Mouse (Mus musculus) forebrain, embryonic 13.5 days (tissue): ENCODE measurements around the gene Dbp. TPM values are rescaled to one million over a fixed set of nuclear protein-coding genes. Genes with fewer than 3 reads are reported as not detected.

ENCODE experiments used
- ATAC-seq: fragments of 200-750 bp; cut with Nextera tagmentation; 2 replicates; pipeline ENCODE4 v1.8.0; 2017
- H3K27ac ChIP-seq: fragments of 300-500 bp; sonication (generic); 2 replicates; pipeline ENCODE4 v1.5.1; 2015; ENCODE audit warnings: inconsistent platforms, mild to moderate bottlenecking, moderate library complexity
- H3K27me3 ChIP-seq: fragments of 300-500 bp; sonication (generic); 2 replicates; pipeline ENCODE4 v1.6.1; 2015; ENCODE audit warnings: mild to moderate bottlenecking, inconsistent platforms
- H3K36me3 ChIP-seq: fragments of 300-500 bp; sonication (generic); 2 replicates; pipeline ENCODE4 v1.6.1; 2015; ENCODE audit warnings: mild to moderate bottlenecking, inconsistent platforms; ENCODE audit not compliant: poor library complexity, severe bottlenecking
- H3K4me1 ChIP-seq: fragments of 300-500 bp; sonication (generic); 2 replicates; pipeline ENCODE4 v1.6.1; 2015; ENCODE audit warnings: inconsistent platforms
- H3K4me2 ChIP-seq: fragments of 300-500 bp; sonication (generic); 2 replicates; pipeline ENCODE4 v1.6.1; 2015; ENCODE audit warnings: inconsistent platforms, mild to moderate bottlenecking, moderate library complexity
- H3K4me3 ChIP-seq: fragments of 300-500 bp; sonication (generic); 2 replicates; pipeline ENCODE4 v1.5.1; 2015; ENCODE audit warnings: mild to moderate bottlenecking, inconsistent platforms
- H3K9ac ChIP-seq: fragments of 300-500 bp; sonication (generic); 2 replicates; pipeline ENCODE4 v1.6.1; 2015; ENCODE audit warnings: mild to moderate bottlenecking, inconsistent platforms
- H3K9me3 ChIP-seq: fragments of 300-500 bp; sonication (generic); replicated peaks from 2 replicates; pipeline ENCODE4 v1.6.1; 2016; ENCODE audit warnings: inconsistent platforms
- WGBS: fragments of 180-500 bp; shearing (Covaris S2); methylation state at CpG from one replicate; pipeline ENCODE4 v1.1.7; 2015; 5-methylcytosine and 5-hydroxymethylcytosine counted together
- polyA plus RNA-seq: library from polyadenylated mRNA; unstranded; fragments of >200 nt; fragmentation: Nextera tagmentation; extraction: Ambion mirVana; gene quantifications from 2 replicates; pipeline ENCODE4 v1.2.1, GENCODE M21; 2015

Dbp gene
- polyA plus RNA-seq, 1 experiment from 2014 or later, result 2.5 TPM

DNA sequence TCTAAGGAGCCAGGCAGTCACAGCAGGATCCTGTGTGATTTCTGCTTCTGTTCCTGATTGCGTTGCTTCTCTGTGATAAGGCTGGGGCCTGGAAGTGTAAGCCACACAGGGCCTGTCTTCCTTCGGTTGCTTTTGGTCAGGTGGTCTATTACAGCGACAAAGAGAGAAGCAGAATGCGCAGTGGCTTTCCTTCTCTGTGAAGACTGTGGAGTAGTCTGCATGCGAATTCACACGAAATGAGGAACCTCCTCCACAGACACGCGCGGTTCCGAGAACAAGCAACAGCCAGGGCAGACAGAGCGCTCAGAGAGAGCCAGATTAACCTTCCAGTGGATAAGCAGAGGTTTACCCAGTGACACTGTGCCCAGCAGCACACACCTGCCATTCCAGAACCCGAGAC is 36.4 kb downstream of the Dbp start:
- Histone ChIP-seq H3K9me3 (no peaks in the 10 kb centered on the region), H3K27me3 (peaks cover 10% of the 10 kb centered on the region; the same call in 1 of the 2 replicates), H3K36me3 (no peaks in the 10 kb centered on the region), H3K27ac (no peak overlapping the region), H3K4me2 (no peak overlapping the region), H3K4me3 (peak overlapping the region; percentile 4; the same call in 1 of the 2 replicates), H3K4me1 (no peaks in the 10 kb centered on the region), H3K9ac (no peak overlapping the region)
- no peak for ATAC-seq
- WGBS, result 85% methylated on average over 12 of the region's 12 CpGs

DNA sequence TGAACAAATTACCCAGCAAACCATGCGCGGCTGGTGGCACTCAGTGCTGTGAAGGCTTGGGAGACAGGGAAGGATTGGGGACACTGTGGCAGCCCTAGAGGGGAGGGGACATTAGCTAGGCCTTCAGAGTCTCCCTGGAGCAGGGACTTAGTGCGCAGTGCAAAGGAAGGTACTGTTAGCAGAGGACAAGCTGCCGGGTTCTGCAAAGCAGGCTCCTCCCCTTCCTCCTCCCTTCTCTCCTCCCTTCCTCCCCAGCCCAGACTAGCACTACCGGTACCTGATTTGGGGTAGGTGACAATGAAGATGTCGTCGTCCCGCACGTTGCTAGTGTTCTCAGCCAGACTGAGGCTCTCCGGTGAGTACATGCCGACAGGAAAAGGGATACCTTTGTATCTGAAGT is 36.9 kb downstream of the Dbp start:
- Histone ChIP-seq H3K36me3 (no peaks in the 10 kb centered on the region), H3K9me3 (peaks cover 3% of the 10 kb centered on the region), H3K4me2 (0 out of 2 replicates have a peak overlapping the region, but pooled peaks have one; percentile 16), H3K27me3 (peaks cover 10% of the 10 kb centered on the region; the same call in 1 of the 2 replicates), H3K9ac (no peak overlapping the region), H3K4me1 (no peaks in the 10 kb centered on the region), H3K4me3 (peak overlapping the region; percentile 4; the same call in 1 of the 2 replicates), H3K27ac (no peak overlapping the region)
- ATAC-seq, result no peak; the same call in 1 of the 2 replicates
- 42% methylated on average over 11 of the region's 11 CpGs for whole genome bisulfite sequencing

DNA sequence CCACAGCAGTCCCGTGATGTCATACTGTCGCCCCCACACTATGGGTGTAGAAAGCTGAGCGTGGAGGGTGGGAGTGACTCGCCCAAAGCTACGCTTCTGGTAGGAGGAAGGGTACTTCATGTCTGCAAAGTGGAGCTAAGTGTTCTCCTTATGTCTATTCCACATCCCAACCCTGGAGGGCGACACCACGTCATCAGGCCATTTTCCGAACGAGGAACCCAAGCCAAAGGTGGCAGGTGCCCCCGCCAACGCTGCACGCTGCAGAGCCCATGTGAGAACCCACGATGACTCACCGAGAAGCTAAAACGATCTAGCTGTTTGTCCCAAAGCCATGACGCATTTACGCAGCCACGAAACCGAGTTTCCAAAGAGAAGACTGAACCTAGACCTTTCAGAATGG is 37.5 kb downstream of the Dbp start:
- WGBS, result 32% methylated on average over 19 of the region's 19 CpGs
- H3K4me2 ChIP-seq, result peak overlapping the region; percentile 16; the same call in 1 of the 2 replicates
- ATAC-seq, result no peak

DNA sequence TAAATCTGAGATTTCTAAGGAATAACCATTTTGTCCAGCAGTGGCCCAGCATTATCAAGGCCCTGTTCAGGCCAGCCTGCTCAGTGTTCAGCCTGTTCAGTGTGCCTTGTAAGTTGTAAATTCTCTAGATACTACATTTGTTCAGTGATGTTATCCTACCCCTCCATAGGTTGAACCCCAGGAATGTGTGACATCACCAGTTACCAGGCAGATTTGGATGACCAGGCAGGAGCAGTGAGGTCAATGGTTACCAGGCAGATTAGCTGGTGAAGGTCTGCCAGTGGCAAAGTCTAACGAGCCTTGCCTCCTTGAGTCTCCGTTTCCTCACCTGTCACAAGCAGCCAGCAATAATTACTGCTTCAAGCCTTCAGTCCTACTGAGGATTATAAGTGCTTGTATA is 39.5 kb downstream of the Dbp start:
- peaks cover 5% of the 10 kb centered on the region for H3K9me3 ChIP-seq
- peaks cover 10% of the 10 kb centered on the region; the same call in 1 of the 2 replicates for H3K27me3 ChIP-seq
- no peak overlapping the region for H3K4me2 ChIP-seq
- no peak for ATAC-seq
- 35% methylated on average over 2 of the region's 2 CpGs for WGBS
- H3K4me3 ChIP-seq, result no peak overlapping the region
- H3K9ac ChIP-seq, result no peak overlapping the region
- H3K36me3 ChIP-seq, result no peaks in the 10 kb centered on the region
- H3K4me1 ChIP-seq, result no peaks in the 10 kb centered on the region; the same call in 1 of the 2 replicates
- H3K27ac ChIP-seq, result no peak overlapping the region

More for the DNA sequence above, 37.5 kb downstream of the Dbp start:
- Histone ChIP-seq H3K27ac (no peak overlapping the region), H3K9me3 (peaks cover 5% of the 10 kb centered on the region), H3K4me3 (no peak overlapping the region; the same call in 1 of the 2 replicates), H3K27me3 (peaks cover 10% of the 10 kb centered on the region; the same call in 1 of the 2 replicates), H3K36me3 (no peaks in the 10 kb centered on the region), H3K4me1 (no peaks in the 10 kb centered on the region), H3K9ac (no peak overlapping the region)

GRCm38 (mm10) chr7:45746518-45746917 is 41.6 kb downstream of the Dbp start:
- no peak for ATAC-seq
- 70% methylated on average over 6 of the region's 6 CpGs for WGBS
- H3K27me3 ChIP-seq, result peaks cover 10% of the 10 kb centered on the region; the same call in 1 of the 2 replicates

GRCm38 (mm10) chr7:45747450-45747849 is 42.6 kb downstream of the Dbp start:
- 77% methylated on average over 5 of the region's 5 CpGs for WGBS
- H3K4me3 ChIP-seq, result no peak overlapping the region
- no peak overlapping the region for H3K4me2 ChIP-seq
- H3K4me1 ChIP-seq, result no peaks in the 10 kb centered on the region; the same call in 1 of the 2 replicates
- H3K27me3 ChIP-seq, result peaks cover 2% of the 10 kb centered on the region; the same call in 1 of the 2 replicates
- H3K9me3 ChIP-seq, result peaks cover 5% of the 10 kb centered on the region
- H3K36me3 ChIP-seq, result no peaks in the 10 kb centered on the region
- no peak overlapping the region for H3K27ac ChIP-seq
- ATAC-seq, result no peak
- no peak overlapping the region for H3K9ac ChIP-seq

More at GRCm38 (mm10) chr7:45746518-45746917, 41.6 kb downstream of the Dbp start:
- no peak overlapping the region for H3K9ac ChIP-seq
- H3K36me3 ChIP-seq, result no peaks in the 10 kb centered on the region
- no peak overlapping the region for H3K4me3 ChIP-seq
- no peak overlapping the region for H3K27ac ChIP-seq
- H3K9me3 ChIP-seq, result peaks cover 5% of the 10 kb centered on the region
- H3K4me2 ChIP-seq, result no peak overlapping the region
- H3K4me1 ChIP-seq, result no peaks in the 10 kb centered on the region; the same call in 1 of the 2 replicates

GRCm38 (mm10) chr7:45748110-45748509 is 43.2 kb downstream of the Dbp start:
- ATAC-seq, result no peak
- 87% methylated on average over 7 of the region's 7 CpGs for WGBS

DNA sequence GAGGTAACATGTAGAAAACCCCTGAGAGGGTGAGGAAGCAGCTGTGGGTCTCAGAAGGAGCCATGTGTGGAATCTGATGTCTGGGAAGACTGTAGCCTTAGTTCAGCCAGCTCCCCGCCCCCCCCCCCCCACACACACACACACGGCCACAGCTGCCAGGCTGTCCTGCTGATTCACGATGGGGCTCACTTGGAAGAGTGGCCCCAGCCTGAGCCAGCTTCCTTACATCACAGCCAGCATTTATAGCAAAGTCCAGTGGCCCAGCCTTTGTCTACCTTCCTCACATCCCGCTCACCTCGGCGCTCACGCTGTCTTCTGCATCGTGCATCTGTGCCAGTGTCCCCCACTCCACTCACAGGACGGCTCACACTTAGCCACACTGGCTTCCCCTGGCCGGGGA is 44.5 kb downstream of the Dbp start:
- no peak overlapping the region for H3K4me3 ChIP-seq
- H3K27me3 ChIP-seq, result no peaks in the 10 kb centered on the region
- WGBS, result 42% methylated on average over 10 of the region's 10 CpGs
- H3K4me1 ChIP-seq, result no peaks in the 10 kb centered on the region; the same call in 1 of the 2 replicates
- no peak overlapping the region for H3K4me2 ChIP-seq
- H3K9me3 ChIP-seq, result peaks cover 5% of the 10 kb centered on the region
- H3K27ac ChIP-seq, result no peak overlapping the region
- no peaks in the 10 kb centered on the region for H3K36me3 ChIP-seq
- ATAC-seq, result no peak
- no peak overlapping the region for H3K9ac ChIP-seq

More at GRCm38 (mm10) chr7:45748110-45748509, 43.2 kb downstream of the Dbp start:
- H3K9ac ChIP-seq, result no peak overlapping the region
- H3K4me3 ChIP-seq, result no peak overlapping the region
- peaks cover 5% of the 10 kb centered on the region for H3K9me3 ChIP-seq
- H3K27me3 ChIP-seq, result no peaks in the 10 kb centered on the region
- H3K4me1 ChIP-seq, result no peaks in the 10 kb centered on the region; the same call in 1 of the 2 replicates
- no peak overlapping the region; the same call in 1 of the 2 replicates for H3K27ac ChIP-seq
- no peaks in the 10 kb centered on the region for H3K36me3 ChIP-seq
- no peak overlapping the region for H3K4me2 ChIP-seq

DNA sequence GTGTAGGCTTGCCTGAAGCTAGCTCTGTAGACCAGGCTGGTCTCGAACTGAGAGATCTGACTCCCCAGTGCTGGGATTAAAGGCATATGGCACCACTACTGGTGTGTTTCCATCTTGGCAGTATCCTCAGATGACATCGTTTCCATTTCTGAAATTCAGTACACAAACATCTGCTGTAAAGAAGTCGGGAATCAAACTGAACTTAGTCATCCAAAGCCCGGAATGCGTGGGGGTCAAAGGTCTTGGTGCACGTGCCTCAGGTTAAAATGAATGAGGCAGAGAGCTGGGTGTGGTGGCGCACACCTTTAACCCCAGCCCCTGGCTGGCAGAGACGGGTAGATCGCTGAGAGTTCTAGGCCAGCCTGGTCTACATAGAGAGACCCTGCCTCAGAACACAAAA is 45.3 kb downstream of the Dbp start:
- WGBS, result 81% methylated on average over 9 of the region's 9 CpGs
- no peak overlapping the region for H3K4me3 ChIP-seq
- no peak overlapping the region for H3K4me2 ChIP-seq
- H3K4me1 ChIP-seq, result no peaks in the 10 kb centered on the region; the same call in 1 of the 2 replicates
- no peak overlapping the region for H3K27ac ChIP-seq
- no peaks in the 10 kb centered on the region for H3K36me3 ChIP-seq
- peaks cover 5% of the 10 kb centered on the region for H3K9me3 ChIP-seq
- no peaks in the 10 kb centered on the region for H3K27me3 ChIP-seq
- ATAC-seq, result no peak
- no peak overlapping the region for H3K9ac ChIP-seq

DNA sequence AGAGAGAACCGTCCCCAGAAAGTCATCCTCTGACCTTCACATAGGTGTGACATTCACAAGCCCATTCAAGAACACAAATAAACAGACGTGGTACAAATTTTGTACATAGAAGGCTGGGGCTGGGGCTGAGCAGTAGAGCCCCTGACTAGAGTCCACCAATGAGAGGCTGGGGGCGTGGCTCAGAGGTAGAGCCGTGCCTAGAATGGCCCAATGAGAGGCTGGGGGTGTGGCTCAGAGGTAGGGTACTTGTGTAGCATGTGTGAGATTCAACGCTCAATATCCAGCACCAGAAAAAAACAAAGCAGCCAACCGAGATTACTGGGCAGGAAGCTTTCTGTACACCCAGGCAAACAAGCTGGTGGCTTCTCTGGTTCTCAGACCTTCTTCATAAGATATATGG is 50.8 kb downstream of the Dbp start:
- no peaks in the 10 kb centered on the region for H3K4me1 ChIP-seq
- H3K9me3 ChIP-seq, result no peaks in the 10 kb centered on the region
- no peaks in the 10 kb centered on the region for H3K36me3 ChIP-seq
- H3K27ac ChIP-seq, result no peak overlapping the region
- peaks cover 31% of the 10 kb centered on the region for H3K27me3 ChIP-seq
- H3K4me3 ChIP-seq, result no peak overlapping the region
- no peak for ATAC-seq
- H3K9ac ChIP-seq, result no peak overlapping the region
- no peak overlapping the region for H3K4me2 ChIP-seq
- 53% methylated on average over 6 of the region's 6 CpGs for WGBS

GRCm38 (mm10) chr7:45759400-45759799 is 54.5 kb downstream of the Dbp start:
- Histone ChIP-seq H3K4me3 (no peak overlapping the region), H3K27ac (no peak overlapping the region), H3K36me3 (no peaks in the 10 kb centered on the region), H3K9ac (peak overlapping the region; percentile 37), H3K4me2 (peak overlapping the region; percentile 41), H3K4me1 (no peaks in the 10 kb centered on the region), H3K9me3 (no peaks in the 10 kb centered on the region), H3K27me3 (peaks cover 33% of the 10 kb centered on the region)
- no peak for ATAC-seq
- WGBS, result 10% methylated on average over 27 of the region's 27 CpGs
